Mouse (Mus musculus) ES-Bruce4 (cell line): Measurements from ENCODE around the gene Gpr87.

Experiments
- CTCF ChIP-seq: IDR thresholded peaks from one replicate; pipeline ENCODE4 v1.8.1; 2011; ENCODE audit warnings: low read depth, low read length
- EP300 ChIP-seq: IDR thresholded peaks from 2 replicates; pipeline ENCODE4 v1.6.1; 2011; ENCODE audit warnings: low read depth, low read length; ENCODE audit not compliant: insufficient read depth

DNA sequence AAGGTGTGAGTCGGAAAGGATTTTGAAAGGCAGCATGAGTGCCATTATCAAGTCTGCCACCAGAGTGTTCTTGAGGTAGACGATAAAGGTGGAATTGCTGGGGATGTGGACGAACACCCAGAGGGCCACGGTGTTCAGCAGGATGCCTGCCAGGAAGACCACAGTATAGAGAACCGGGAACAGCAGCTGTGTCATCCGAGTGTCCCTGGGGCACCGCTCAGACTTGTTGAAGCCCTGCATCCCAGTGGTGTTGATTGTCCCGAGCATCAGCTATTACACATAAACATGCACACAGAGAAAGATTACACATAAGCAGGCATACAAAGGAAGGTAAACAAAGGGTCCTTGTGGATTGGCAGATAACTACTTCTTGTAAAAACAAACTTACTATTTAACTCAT lies 15.2 kb upstream of the Gpr87 start:
- TF ChIP-seq EP300 (no peak), CTCF (no peak)
